ENCODE assay signal across 12 mouse cellular contexts in the genomic region with DNA sequence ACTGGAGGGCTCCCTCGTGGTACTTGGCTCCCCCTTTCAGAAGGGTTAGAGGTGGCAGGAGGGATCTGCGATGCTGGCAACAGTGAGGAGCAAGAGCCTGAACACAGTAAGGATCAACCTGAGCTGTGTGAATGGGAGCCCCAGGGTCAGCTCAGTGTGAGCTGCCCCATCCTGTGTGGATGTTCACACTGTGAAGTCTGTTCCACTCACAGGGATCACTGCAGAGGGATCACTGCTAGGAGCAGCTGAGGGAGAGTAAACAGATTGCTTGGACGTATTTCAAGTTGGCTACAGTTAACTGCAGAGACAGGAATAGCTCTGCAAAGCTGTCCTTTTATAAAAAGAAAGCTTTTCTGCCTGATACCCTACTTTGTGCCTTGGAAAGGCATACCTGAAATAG. TPM values are rescaled to one million over a fixed set of nuclear protein-coding genes. Genes with fewer than 3 reads are reported as not detected.
DNase-seq lines count a peak whose midpoint lies in the region; ATAC-seq lines count a peak whose summit lies in the region.
"Had no signal": no experiment of that assay in that cellular context is flagged by ENCODE, and none has a peak within 500 bp of the region (broad histone marks: within the 10 kb centered on the region; RNA-seq: fewer than 3 reads in every experiment).

No protein-coding gene starts in this region.

- WGBS in heart, embryonic 10.5 days, result 60% methylated on average over 3 of the region's 3 CpGs

- H3K27ac ChIP-seq in heart, embryonic 10.5 days, result no peak overlapping the region
- H3K27ac ChIP-seq: intestine, embryonic 15.5 days; lung, embryonic 15.5 days; stomach, embryonic 15.5 days had no signal

- H3K9me3 ChIP-seq in heart, embryonic 10.5 days, result no peaks in the 10 kb centered on the region
- H3K9me3 ChIP-seq: G1E; intestine, embryonic 15.5 days; lung, embryonic 15.5 days; stomach, embryonic 15.5 days had no signal

- H3K4me3 ChIP-seq in heart, embryonic 10.5 days, result no peak overlapping the region
- H3K4me3 ChIP-seq: intestine, embryonic 15.5 days; lung, embryonic 15.5 days; stomach, embryonic 15.5 days had no signal

- ATAC-seq in megakaryocyte-erythroid progenitor cell, adult 5-6 weeks (replicated peaks; ENCODE audit: low FRiP score, low TSS enrichment, poor library complexity, severe bottlenecking), result no peak
- ATAC-seq: intestine, embryonic 15.5 days had no signal

- no peaks in the 10 kb centered on the region for H3K27me3 ChIP-seq in heart, embryonic 10.5 days (ENCODE audit: insufficient read depth, poor library complexity, severe bottlenecking)
- H3K27me3 ChIP-seq: intestine, embryonic 15.5 days; lung, embryonic 15.5 days; stomach, embryonic 15.5 days had no signal

- DNase-seq in heart, adult 8-10 months (ENCODE audit: low spot score), result peak; percentile 57
- no peak for DNase-seq in heart, embryonic 10.5 days (ENCODE audit: low spot score)
- peak; percentile 87 for DNase-seq in cerebellum, adult 11-12 months
- DNase-seq in cerebellum, postnatal 25 days, result peak; percentile 75 to 80
- peak; percentile 28 to 42 for DNase-seq in layer of hippocampus, postnatal 10 days (ENCODE audit: low spot score in 2 of 2)
- DNase-seq in spleen, postnatal 4 days (ENCODE audit: low spot score in 2 of 2), result no peak
- DNase-seq in spleen, adult 12 weeks (ENCODE audit: low spot score), result no peak

- no peaks in the 10 kb centered on the region for H3K4me1 ChIP-seq in heart, embryonic 10.5 days
- H3K4me1 ChIP-seq: intestine, embryonic 15.5 days had no signal

- peaks cover 66% of the 10 kb centered on the region for H3K36me3 ChIP-seq in heart, embryonic 10.5 days

RNA-seq across cellular contexts. Expression of gene Cpd, which starts 37.4 kb away (rescaled TPM):
- 10 to 100 TPM; 32.8 to 38.8 (median 37.0) TPM for total RNA-seq in heart, adult 8-10 months (2022)
- 11.6 and 14.1 TPM in 2 replicates for polyA plus RNA-seq in heart, embryonic 10.5 days (2016; fragmentation: Nextera tagmentation; extraction: Ambion mirVana)
- total RNA-seq in layer of hippocampus, postnatal 10 days (2021), result 10 to 100 TPM; 78.0 to 78.1 TPM
- 6.8 and 12.2 TPM in 2 replicates for total RNA-seq in megakaryocyte-erythroid progenitor cell, adult 5-6 weeks (2014; fragmentation: Nextera tagmentation)
- total RNA-seq in megakaryocyte-erythroid progenitor cell, adult 5-6 weeks (2017), result 5.9 TPM in 2 replicates

RNA-seq across cellular contexts. Expression of gene Gosr1, which starts 46.1 kb away (rescaled TPM):
- 10 to 100 TPM; 23.6 to 32.6 (median 27.9) TPM for total RNA-seq in heart, adult 8-10 months (2022)
- 20.9 and 26.5 TPM in 2 replicates for polyA plus RNA-seq in heart, embryonic 10.5 days (2016; fragmentation: Nextera tagmentation; extraction: Ambion mirVana)
- 10 to 100 TPM; 35.6 to 43.9 TPM for total RNA-seq in layer of hippocampus, postnatal 10 days (2021)
- total RNA-seq in megakaryocyte-erythroid progenitor cell, adult 5-6 weeks (2014; fragmentation: Nextera tagmentation), result 11.7 and 24.6 TPM in 2 replicates
- 38.4 and 62.2 TPM in 2 replicates for total RNA-seq in megakaryocyte-erythroid progenitor cell, adult 5-6 weeks (2017)

Comparison
In these comparisons a context has a peak if more than half of its experiments do, and no peak if none do; other contexts are left out.
1. DNase-seq: peak in heart, adult 8-10 months (single experiment), cerebellum, adult 11-12 months (single experiment), cerebellum, postnatal 25 days (2 of 2) and layer of hippocampus, postnatal 10 days (2 of 2); none in heart, embryonic 10.5 days (single experiment), spleen, postnatal 4 days (0 of 2) and spleen, adult 12 weeks (single experiment).